Mouse (Mus musculus) midbrain, embryonic 13.5 days (tissue): ENCODE results near the gene Sgpp1. TPM values are rescaled to one million over a fixed set of nuclear protein-coding genes. Genes with fewer than 3 reads are reported as not detected.

Source experiments
- ATAC-seq: fragments of 200-750 bp; cut with Nextera tagmentation; 2 replicates; pipeline ENCODE4 v1.8.0; 2017; ENCODE audit warnings: mild to moderate bottlenecking, moderate TSS enrichment, moderate library complexity
- H3K27ac ChIP-seq: fragments of 300-500 bp; sonication (generic); 2 replicates; pipeline ENCODE4 v1.5.1; 2015; ENCODE audit warnings: inconsistent platforms, mild to moderate bottlenecking, moderate library complexity
- H3K27me3 ChIP-seq: fragments of 300-500 bp; sonication (generic); 2 replicates; pipeline ENCODE4 v1.6.1; 2015; ENCODE audit warnings: mild to moderate bottlenecking, inconsistent platforms
- H3K36me3 ChIP-seq: fragments of 300-500 bp; sonication (generic); 2 replicates; pipeline ENCODE4 v1.6.1; 2015; ENCODE audit warnings: mild to moderate bottlenecking, inconsistent platforms
- H3K4me1 ChIP-seq: fragments of 300-500 bp; sonication (generic); replicated peaks from 2 replicates; pipeline ENCODE4 v1.6.1; 2015; ENCODE audit warnings: inconsistent platforms
- H3K4me2 ChIP-seq: fragments of 300-500 bp; sonication (generic); replicated peaks from 2 replicates; pipeline ENCODE4 v1.6.1; 2015; ENCODE audit warnings: moderate library complexity, mild to moderate bottlenecking, inconsistent platforms
- H3K4me3 ChIP-seq: fragments of 300-500 bp; sonication (generic); replicated peaks from 2 replicates; pipeline ENCODE4 v1.5.1; 2015; ENCODE audit warnings: mild to moderate bottlenecking, inconsistent platforms
- H3K9ac ChIP-seq: fragments of 300-500 bp; sonication (generic); replicated peaks from 2 replicates; pipeline ENCODE4 v1.6.1; 2015; ENCODE audit warnings: mild to moderate bottlenecking, inconsistent platforms
- H3K9me3 ChIP-seq: fragments of 300-500 bp; sonication (generic); 2 replicates; pipeline ENCODE4 v1.6.1; 2016; ENCODE audit warnings: mild to moderate bottlenecking, inconsistent platforms
- WGBS: fragments of 180-500 bp; shearing (Covaris S2); methylation state at CpG from one replicate; pipeline ENCODE4 v1.1.7; 2015; 5-methylcytosine and 5-hydroxymethylcytosine counted together
- polyA plus RNA-seq: library from polyadenylated mRNA; unstranded; fragments of >200 nt; fragmentation: Nextera tagmentation; extraction: Ambion mirVana; gene quantifications from 2 replicates; pipeline ENCODE4 v1.2.1, GENCODE M21; 2015

Sgpp1 gene
- polyA plus RNA-seq, 1 experiment from 2014 or later: 7.9 TPM

DNA sequence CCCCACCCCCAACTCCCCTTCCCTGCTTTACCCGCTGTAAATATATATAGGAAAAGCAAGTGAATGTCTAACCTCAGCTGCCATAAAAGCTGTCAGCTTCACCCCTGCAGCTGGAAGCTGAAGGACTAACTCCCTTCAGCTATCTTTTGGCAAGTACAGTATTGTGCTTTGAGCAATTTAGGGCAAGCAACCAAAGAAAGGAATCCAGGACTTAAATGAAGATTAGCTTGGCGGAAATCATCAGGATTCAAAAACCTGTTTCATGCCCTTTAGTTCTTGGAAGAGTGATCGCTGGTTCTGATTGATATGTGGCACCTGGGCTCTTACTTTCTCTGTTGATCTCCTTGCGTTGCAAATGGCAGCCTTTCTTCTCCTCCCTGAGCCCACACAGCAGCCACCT, 13.0 kb upstream of the Sgpp1 start:
- Histone ChIP-seq H3K9me3 (no peaks in the 10 kb centered on the region), H3K27me3 (no peaks in the 10 kb centered on the region), H3K27ac (no peak overlapping the region), H3K4me1 (no peaks in the 10 kb centered on the region), H3K4me3 (no peak overlapping the region), H3K9ac (no peak overlapping the region), H3K4me2 (no peak overlapping the region), H3K36me3 (no peaks in the 10 kb centered on the region)
- 67% methylated on average over 4 of the region's 4 CpGs for WGBS
- ATAC-seq: no peak

DNA sequence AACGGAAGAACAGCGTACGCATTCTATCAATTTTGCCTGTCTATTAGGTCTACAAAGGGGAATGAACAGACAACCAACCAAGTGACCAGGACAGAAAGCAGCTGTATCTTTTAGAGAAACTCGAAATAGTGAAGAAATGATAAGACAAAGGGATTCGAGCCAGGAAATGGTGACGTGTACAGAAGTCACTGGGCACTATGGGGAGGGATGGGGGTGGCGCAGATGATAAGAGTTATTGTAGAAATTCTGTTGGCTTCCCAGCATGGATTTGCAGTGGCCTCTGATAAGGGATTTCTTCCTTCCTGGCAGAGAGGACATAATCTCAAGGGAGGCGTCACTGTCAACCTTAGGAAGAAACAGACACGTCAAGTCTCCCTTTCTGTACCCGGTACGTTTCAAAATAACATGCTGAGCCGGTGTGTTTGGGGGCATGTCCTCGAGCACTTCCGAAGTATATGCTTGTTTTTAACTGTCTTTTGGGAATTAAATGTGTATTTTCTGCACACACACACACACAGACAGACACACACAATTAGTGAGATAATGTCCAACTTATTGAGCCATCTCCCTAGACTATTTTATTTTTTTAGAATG, 10.3 kb upstream of the Sgpp1 start:
- 82% methylated on average over 14 of the region's 14 CpGs for WGBS
- no peak for ATAC-seq
- no peak overlapping the region for H3K9ac ChIP-seq

DNA sequence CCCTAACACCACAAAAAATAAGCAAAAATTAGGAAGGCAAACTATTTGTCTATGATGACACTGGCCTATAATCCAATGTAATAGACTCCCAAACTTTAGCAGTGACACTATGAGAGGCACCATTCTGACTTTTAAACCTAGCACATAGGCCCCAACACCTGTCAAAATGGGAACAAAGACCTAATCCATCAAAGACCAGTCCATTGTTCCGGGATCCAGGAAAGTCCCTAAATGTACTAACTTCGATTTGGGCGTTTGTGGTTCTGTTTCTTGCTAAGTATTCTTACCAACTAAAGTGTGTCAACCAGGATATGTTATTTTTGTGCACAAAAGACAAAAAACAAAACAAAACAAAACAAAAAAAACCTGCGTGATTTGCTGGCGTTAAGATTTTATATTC, 6.6 kb upstream of the Sgpp1 start:
- H3K4me1 ChIP-seq: no peaks in the 10 kb centered on the region
- no peak overlapping the region for H3K9ac ChIP-seq
- H3K4me2 ChIP-seq: no peak overlapping the region
- H3K36me3 ChIP-seq: no peaks in the 10 kb centered on the region
- no peaks in the 10 kb centered on the region for H3K9me3 ChIP-seq
- H3K27me3 ChIP-seq: peaks cover 3% of the 10 kb centered on the region; the same call in 1 of the 2 replicates
- H3K27ac ChIP-seq: no peak overlapping the region
- H3K4me3 ChIP-seq: no peak overlapping the region
- ATAC-seq: no peak
- WGBS: 66% methylated on average over 5 of the region's 5 CpGs

More for the DNA sequence above, 10.3 kb upstream of the Sgpp1 start:
- Histone ChIP-seq H3K4me3 (no peak overlapping the region), H3K36me3 (no peaks in the 10 kb centered on the region), H3K27me3 (no peaks in the 10 kb centered on the region), H3K27ac (no peak overlapping the region), H3K9me3 (no peaks in the 10 kb centered on the region), H3K4me1 (no peaks in the 10 kb centered on the region), H3K4me2 (no peak overlapping the region)

DNA sequence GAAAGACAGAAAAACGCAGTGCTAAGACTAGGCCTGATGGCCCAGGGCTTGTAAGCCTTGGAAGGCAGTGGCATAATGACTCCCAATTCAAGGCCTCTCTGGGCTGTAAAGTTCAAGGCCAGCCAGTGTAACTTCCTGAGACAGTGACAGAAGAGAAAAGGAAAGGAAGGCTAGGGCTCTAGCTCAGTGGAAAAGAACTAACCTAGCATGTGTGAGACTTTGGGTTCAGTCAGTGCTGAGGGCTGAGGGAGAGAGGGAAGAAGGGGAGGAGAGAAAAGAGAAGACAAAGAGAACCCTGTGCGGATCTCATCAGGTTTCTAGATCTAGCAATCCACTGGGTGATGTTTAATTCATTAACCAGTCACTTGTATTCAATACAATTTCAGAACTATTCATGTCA, 5.7 kb upstream of the Sgpp1 start:
- Histone ChIP-seq H3K9ac (no peak overlapping the region), H3K36me3 (no peaks in the 10 kb centered on the region), H3K4me1 (no peaks in the 10 kb centered on the region), H3K27me3 (peaks cover 10% of the 10 kb centered on the region; the same call in 1 of the 2 replicates), H3K4me3 (no peak overlapping the region), H3K27ac (no peak overlapping the region), H3K4me2 (no peak overlapping the region), H3K9me3 (no peaks in the 10 kb centered on the region)
- 66% methylated on average over 2 of the region's 2 CpGs for WGBS
- no peak for ATAC-seq

DNA sequence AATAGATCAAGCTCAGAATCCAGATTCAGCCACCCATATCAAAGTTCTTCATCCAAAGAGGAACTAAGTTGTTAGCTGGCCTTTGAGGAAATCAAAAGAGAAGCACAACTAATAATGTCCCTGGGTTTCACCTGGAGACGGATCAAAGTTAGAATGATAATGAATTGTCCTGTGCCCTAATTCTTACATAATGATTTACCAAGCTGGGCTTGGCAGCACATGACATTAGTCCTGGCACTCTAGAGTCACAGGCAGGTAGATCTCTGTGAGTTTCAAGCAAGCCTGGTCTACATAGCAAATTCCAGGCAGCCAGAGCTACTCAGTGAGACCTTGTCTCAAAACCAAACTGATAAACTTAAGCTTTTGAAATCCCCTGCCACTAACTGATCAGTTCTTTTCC, 4.9 kb upstream of the Sgpp1 start:
- H3K4me2 ChIP-seq: no peak overlapping the region
- H3K36me3 ChIP-seq: no peaks in the 10 kb centered on the region
- H3K9me3 ChIP-seq: no peaks in the 10 kb centered on the region
- no peak overlapping the region for H3K9ac ChIP-seq
- no peak for ATAC-seq
- peaks cover 10% of the 10 kb centered on the region; the same call in 1 of the 2 replicates for H3K27me3 ChIP-seq
- no peak overlapping the region for H3K27ac ChIP-seq
- no peak overlapping the region for H3K4me3 ChIP-seq
- WGBS: 88% methylated on average over 1 of the region's 1 CpGs
- peaks cover 2% of the 10 kb centered on the region; the same call in 1 of the 2 replicates for H3K4me1 ChIP-seq

DNA sequence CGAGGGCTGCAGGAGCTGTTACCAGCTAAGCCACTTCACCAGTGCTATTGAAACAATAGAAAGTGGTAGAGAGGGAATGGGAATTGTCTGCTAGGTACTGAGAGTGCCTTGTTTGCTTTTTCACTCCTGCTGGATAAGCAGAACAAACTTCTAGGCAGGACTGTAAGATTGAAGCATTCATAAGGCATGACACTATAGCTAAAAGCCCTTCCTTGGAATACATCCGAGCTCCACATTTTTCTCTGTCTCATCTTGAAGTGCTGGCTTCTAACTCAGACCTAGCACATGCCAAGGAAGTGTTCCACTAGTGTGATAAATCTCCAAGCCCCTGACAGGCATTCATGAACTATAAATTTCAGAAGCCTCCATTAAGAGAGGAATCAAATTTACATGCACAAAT, 4.1 kb upstream of the Sgpp1 start:
- no peak for ATAC-seq
- Histone ChIP-seq H3K27me3 (peaks cover 13% of the 10 kb centered on the region; the same call in 1 of the 2 replicates), H3K4me1 (peaks cover 6% of the 10 kb centered on the region), H3K4me2 (no peak overlapping the region), H3K36me3 (no peaks in the 10 kb centered on the region), H3K4me3 (no peak overlapping the region), H3K27ac (no peak overlapping the region), H3K9ac (no peak overlapping the region), H3K9me3 (no peaks in the 10 kb centered on the region)
- WGBS: 44% methylated on average over 2 of the region's 2 CpGs

DNA sequence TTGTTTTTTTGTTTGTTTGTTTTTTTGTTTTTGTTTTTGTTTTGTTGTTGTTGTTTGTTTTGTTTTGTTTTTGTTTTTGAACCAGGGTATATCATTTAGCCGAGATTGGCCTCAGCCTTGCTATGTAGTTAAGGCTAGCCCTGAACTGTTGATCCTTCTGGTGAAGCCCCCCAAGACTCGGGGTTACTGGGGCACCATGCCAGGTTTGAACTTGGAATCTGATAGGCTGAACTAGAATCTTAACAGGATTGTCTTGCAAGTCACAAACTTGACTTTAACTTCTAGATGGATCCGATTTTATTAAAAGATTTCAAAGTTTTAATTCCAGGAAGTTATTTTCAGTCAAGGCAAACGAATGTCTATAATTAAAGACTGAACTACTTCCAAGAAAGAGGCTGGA, 767 bp upstream of the Sgpp1 start:
- no peaks in the 10 kb centered on the region for H3K36me3 ChIP-seq
- H3K4me3 ChIP-seq: peak overlapping the region; percentile 78; the same call in 1 of the 2 replicates
- WGBS: 83% methylated on average over 4 of the region's 4 CpGs
- H3K9ac ChIP-seq: no peak overlapping the region
- no peak overlapping the region for H3K27ac ChIP-seq
- H3K4me2 ChIP-seq: no peak overlapping the region; the same call in 1 of the 2 replicates
- H3K9me3 ChIP-seq: no peaks in the 10 kb centered on the region
- peaks cover 15% of the 10 kb centered on the region; the same call in 1 of the 2 replicates for H3K27me3 ChIP-seq
- ATAC-seq: no peak
- peaks cover 27% of the 10 kb centered on the region for H3K4me1 ChIP-seq

DNA sequence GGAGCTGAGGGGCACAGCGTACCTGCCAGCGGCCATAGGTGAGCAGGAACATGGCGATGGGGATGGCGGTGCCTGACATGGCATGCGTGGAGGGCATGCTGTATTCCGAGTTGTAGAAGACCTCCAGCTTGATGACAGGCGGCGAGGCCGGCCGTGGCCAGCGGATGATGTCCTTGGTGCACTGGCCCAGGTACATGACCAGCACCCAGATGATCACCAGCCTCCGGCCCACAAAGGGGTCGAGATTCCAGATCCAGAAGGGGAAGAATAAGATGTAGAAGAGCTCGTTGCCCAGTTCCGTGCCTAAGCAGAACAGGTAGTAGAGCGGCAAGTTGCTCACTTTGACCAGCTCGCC, 661 bp downstream of the Sgpp1 start:
- H3K36me3 ChIP-seq: no peaks in the 10 kb centered on the region
- peak overlapping the region; percentile 97 for H3K4me2 ChIP-seq
- peak overlapping the region; percentile 90 for H3K9ac ChIP-seq
- H3K4me1 ChIP-seq: peaks cover 27% of the 10 kb centered on the region
- H3K27ac ChIP-seq: peak overlapping the region; percentile 78; the same call in 1 of the 2 replicates
- ATAC-seq: peak; percentile 35; the same call in 1 of the 2 replicates
- no peaks in the 10 kb centered on the region for H3K9me3 ChIP-seq
- peaks cover 15% of the 10 kb centered on the region; the same call in 1 of the 2 replicates for H3K27me3 ChIP-seq
- 3% methylated on average over 17 of the region's 17 CpGs for WGBS
- peak overlapping the region; percentile 78 for H3K4me3 ChIP-seq

DNA sequence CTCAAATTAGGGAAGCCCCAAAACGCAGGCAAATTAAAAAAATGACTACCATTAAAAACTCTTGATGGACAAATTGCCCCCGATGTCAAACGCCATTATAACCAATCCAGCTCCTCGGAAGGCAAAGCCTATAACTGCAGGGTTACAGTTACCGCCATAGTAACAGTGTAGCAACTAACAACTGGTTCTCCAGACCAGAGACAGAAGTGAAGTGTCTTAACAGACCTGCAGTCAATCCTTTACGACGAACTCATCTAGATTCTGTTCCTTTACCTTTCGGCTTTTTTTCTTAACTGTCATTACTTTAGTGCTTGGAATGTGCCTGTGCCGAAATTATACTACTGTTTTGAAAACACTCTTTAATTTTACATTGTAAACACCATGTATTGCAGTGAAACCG, 1.4 kb downstream of the Sgpp1 start:
- no peak overlapping the region for H3K27ac ChIP-seq
- H3K4me3 ChIP-seq: peak overlapping the region; percentile 78
- no peak for ATAC-seq
- peaks cover 15% of the 10 kb centered on the region; the same call in 1 of the 2 replicates for H3K27me3 ChIP-seq
- no peaks in the 10 kb centered on the region for H3K36me3 ChIP-seq
- H3K9me3 ChIP-seq: no peaks in the 10 kb centered on the region
- H3K4me2 ChIP-seq: peak overlapping the region; percentile 97
- WGBS: 29% methylated on average over 10 of the region's 10 CpGs
- peak overlapping the region; percentile 90 for H3K9ac ChIP-seq
- H3K4me1 ChIP-seq: peaks cover 27% of the 10 kb centered on the region

DNA sequence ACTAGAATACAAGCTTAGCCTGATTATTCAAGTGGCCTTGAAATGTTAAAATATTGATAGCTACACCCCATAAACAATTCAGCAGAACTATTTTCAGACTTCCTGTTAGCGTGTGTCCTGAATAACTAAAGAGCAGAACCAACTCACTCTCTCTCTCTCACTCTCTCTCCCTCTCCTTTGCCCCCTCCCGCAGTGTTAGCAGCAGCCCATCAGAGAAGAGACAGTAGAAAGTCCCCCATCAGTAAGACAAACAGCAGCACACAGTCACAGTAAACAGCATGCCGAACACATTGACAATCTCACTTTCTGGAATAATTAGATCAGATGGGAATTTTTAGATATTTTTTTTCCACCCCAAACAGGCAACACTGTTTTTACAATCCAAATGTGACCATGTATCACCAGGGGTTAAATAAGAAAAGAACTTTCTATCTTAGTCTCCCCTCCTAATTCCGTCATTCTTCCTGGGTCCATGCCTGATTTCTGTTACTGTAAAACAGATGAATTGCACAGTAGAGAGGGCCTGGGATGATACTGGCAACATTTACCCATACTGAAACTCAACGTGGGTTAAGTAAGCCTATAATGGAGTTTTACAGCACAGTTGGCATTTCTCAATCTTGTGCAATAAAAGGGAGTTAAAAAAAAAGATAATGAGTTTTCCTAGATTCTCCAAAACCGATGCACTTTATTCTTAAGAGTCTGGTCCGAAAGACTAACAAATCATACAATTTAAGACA, 2.0 kb downstream of the Sgpp1 start:
- Histone ChIP-seq H3K36me3 (peaks cover 4% of the 10 kb centered on the region; the same call in 1 of the 2 replicates), H3K4me2 (peak overlapping the region; percentile 97), H3K27me3 (peaks cover 15% of the 10 kb centered on the region; the same call in 1 of the 2 replicates), H3K4me1 (peaks cover 27% of the 10 kb centered on the region), H3K4me3 (peak overlapping the region; percentile 78), H3K9me3 (no peaks in the 10 kb centered on the region), H3K27ac (no peak overlapping the region), H3K9ac (peak overlapping the region; percentile 7)
- 52% methylated on average over 7 of the region's 7 CpGs for WGBS
- no peak for ATAC-seq

DNA sequence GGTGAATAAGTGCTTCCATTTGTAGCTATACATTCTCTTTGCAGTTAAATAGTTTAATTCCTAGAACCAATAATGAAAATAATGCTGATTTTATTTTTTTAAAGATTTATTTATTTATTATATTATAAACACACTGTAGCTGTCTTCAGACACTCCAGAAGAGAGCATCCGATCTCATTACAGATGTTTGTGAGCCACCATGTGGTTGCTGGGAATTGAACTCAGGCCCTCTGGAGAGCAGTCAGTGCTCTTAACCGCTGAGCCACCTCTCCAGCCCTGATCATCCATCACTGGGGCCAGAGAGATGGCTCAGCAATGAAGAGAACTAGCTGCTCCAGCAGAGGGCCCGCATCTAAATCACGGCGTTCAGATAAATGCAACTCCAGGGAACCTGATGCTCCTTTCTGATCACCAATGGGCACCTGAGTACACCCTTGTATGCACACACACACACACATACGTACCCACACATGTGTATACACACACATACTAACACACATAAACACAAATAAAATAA, 3.5 kb downstream of the Sgpp1 start:
- Histone ChIP-seq H3K4me3 (no peak overlapping the region), H3K27ac (no peak overlapping the region), H3K4me1 (peaks cover 27% of the 10 kb centered on the region), H3K9ac (no peak overlapping the region), H3K9me3 (no peaks in the 10 kb centered on the region), H3K4me2 (no peak overlapping the region), H3K36me3 (peaks cover 4% of the 10 kb centered on the region; the same call in 1 of the 2 replicates), H3K27me3 (peaks cover 12% of the 10 kb centered on the region; the same call in 1 of the 2 replicates)
- ATAC-seq: no peak
- 73% methylated on average over 6 of the region's 6 CpGs for WGBS

DNA sequence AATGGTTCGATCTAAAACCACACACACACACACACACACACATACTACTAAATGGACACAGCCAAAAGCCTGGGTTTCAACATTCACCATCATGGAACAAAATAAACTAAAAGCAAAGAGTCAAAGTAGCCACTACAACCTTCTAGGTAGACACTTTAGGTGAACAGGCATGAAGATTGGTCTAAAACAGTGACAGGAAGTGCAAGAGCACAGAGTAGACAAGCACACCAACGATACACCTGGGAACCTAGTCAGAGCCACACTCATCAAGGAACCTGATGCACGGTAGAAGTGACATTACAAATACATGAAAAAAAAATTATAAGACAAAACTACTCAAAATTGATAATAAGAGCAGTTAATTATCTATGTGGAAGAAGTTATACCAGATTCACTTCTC, 4.0 kb downstream of the Sgpp1 start:
- H3K4me3 ChIP-seq: no peak overlapping the region
- H3K9ac ChIP-seq: no peak overlapping the region
- no peak overlapping the region for H3K4me2 ChIP-seq
- WGBS: 92% methylated on average over 3 of the region's 3 CpGs
- H3K36me3 ChIP-seq: peaks cover 4% of the 10 kb centered on the region; the same call in 1 of the 2 replicates
- peaks cover 27% of the 10 kb centered on the region for H3K4me1 ChIP-seq
- no peak for ATAC-seq
- H3K27ac ChIP-seq: no peak overlapping the region
- 0 out of 2 replicates have a peak, but pooled peaks cover 8% of the 10 kb centered on the region for H3K27me3 ChIP-seq
- H3K9me3 ChIP-seq: no peaks in the 10 kb centered on the region
